Mouse (Mus musculus): Measurements from ENCODE around the gene Ndufv1. TPM values are rescaled to one million over a fixed set of nuclear protein-coding genes. Genes with fewer than 3 reads are reported as not detected.

The Ndufv1 gene
- polyA plus RNA-seq, 1 experiment from 2014 or later: 294 TPM

GRCm38 (mm10) chr19:3995505-3995904 lies 17.1 kb downstream of the Ndufv1 start:
- H3K36me3 ChIP-seq (ENCODE audit: insufficient read depth, low read length): no peaks in the 10 kb centered on the region
- H3K9me3 ChIP-seq (replicated peaks; ENCODE audit: low read length): no peaks in the 10 kb centered on the region
- no peak overlapping the region for H3K4me3 ChIP-seq (replicated peaks; ENCODE audit: low read depth, low read length)
- WGBS: 62% methylated on average over 3 of the region's 3 CpGs
- 0 out of 2 replicates have a peak overlapping the region, but pooled peaks have one; percentile 18 for H3K9ac ChIP-seq (ENCODE audit: low read depth, low read length)
- ATAC-seq (replicated peaks; ENCODE audit: low FRiP score, low read depth) (no peak), DNase-seq (ENCODE audit: low spot score) (no peak)
- no peak overlapping the region for H3K4me2 ChIP-seq (ENCODE audit: low read length)
- TF ChIP-seq CTCF (IDR thresholded peaks at IDR 0.05; ENCODE audit: low read depth): no peak
- peaks cover 6% of the 10 kb centered on the region for H3K4me1 ChIP-seq (replicated peaks; ENCODE audit: insufficient read depth, low read length)
- H3K27me3 ChIP-seq (ENCODE audit: insufficient read depth, low read length): no peaks in the 10 kb centered on the region
- H3K27ac ChIP-seq: 0 out of 2 replicates have a peak overlapping the region, but pooled peaks have one; percentile 25

DNA sequence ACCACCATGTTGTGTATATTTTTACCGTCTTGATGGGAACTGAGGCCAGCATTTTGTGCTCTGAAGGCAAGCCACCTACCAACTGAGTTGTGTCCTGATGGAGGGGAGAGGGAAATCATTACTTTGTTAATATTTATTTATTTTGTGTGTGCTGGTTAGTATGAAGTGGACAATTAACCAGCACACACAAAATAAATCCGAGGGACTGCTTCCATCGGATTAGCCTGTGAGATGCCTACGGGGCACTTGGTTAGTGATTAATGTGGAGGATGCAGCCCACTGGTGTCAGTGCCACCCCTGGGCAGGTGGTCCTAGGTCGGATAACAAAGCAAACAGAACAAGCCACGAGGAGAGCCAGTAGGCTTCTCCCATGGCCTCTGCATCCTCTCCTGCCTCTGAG lies 17.7 kb downstream of the Ndufv1 start:
- ATAC-seq (replicated peaks; ENCODE audit: low FRiP score, low read depth): no peak
- Histone ChIP-seq H3K27me3 (ENCODE audit: insufficient read depth, low read length) (no peaks in the 10 kb centered on the region), H3K9ac (ENCODE audit: low read depth, low read length) (0 out of 2 replicates have a peak overlapping the region, but pooled peaks have one; percentile 18), H3K27ac (peak overlapping the region; percentile 42; the same call in 1 of the 2 replicates), H3K4me1 (replicated peaks; ENCODE audit: insufficient read depth, low read length) (peaks cover 6% of the 10 kb centered on the region), H3K36me3 (ENCODE audit: insufficient read depth, low read length) (no peaks in the 10 kb centered on the region), H3K4me3 (replicated peaks; ENCODE audit: low read depth, low read length) (no peak overlapping the region), H3K4me2 (ENCODE audit: low read length) (no peak overlapping the region), H3K9me3 (replicated peaks; ENCODE audit: low read length) (no peaks in the 10 kb centered on the region)
- peak; percentile 40 for DNase-seq (ENCODE audit: low spot score)
- 32% methylated on average over 6 of the region's 6 CpGs for WGBS
- no peak for TF ChIP-seq CTCF (IDR thresholded peaks at IDR 0.05; ENCODE audit: low read depth)

DNA sequence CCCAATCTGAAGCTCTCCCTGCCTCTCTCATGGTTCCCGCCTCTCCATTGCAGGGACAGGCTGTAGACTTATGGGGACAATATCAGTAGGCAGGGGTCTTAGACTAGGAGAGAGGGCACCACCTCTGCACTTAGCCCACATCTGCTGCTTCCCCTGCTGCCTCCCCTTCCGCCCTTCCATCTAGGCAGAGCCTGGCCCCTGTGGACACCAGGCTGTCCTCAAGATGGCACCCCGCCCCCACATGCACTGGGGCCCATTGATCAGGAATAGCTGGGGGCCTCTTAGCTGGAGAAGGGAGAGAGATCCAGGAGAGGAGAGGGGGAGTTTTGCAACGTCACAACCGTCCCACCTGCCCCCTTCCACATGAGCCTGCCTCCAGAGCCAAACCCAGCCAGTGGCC lies 20.2 kb downstream of the Ndufv1 start, which contains the start of gene Tbx10:
Gene Tbx10, plus strand, starts transcription at position 337 of the 400 bp plus-strand sequence.
- Histone ChIP-seq H3K9ac (ENCODE audit: low read depth, low read length) (no peak within 1 kb of the TSS), H3K27me3 (ENCODE audit: insufficient read depth, low read length) (no peaks in the 10 kb centered on the region), H3K4me2 (ENCODE audit: low read length) (no peak within 1 kb of the TSS), H3K36me3 (ENCODE audit: insufficient read depth, low read length) (0 out of 2 replicates have a peak, but pooled peaks cover 3% of the 10 kb centered on the region), H3K4me3 (replicated peaks; ENCODE audit: low read depth, low read length) (no peak within 1 kb of the TSS), H3K9me3 (replicated peaks; ENCODE audit: low read length) (no peaks in the 10 kb centered on the region), H3K4me1 (replicated peaks; ENCODE audit: insufficient read depth, low read length) (peaks cover 6% of the 10 kb centered on the region), H3K27ac (no peak within 1 kb of the TSS)
- DNase-seq (ENCODE audit: low spot score): no peak
- TF ChIP-seq CTCF (IDR thresholded peaks at IDR 0.05; ENCODE audit: low read depth): no peak
- WGBS: 52% methylated on average over 5 of the region's 5 CpGs
- no peak for ATAC-seq (replicated peaks; ENCODE audit: low FRiP score, low read depth)

GRCm38 (mm10) chr19:3991966-3992365 lies 20.6 kb downstream of the Ndufv1 start:
- DNase-seq (ENCODE audit: low spot score) (no peak), ATAC-seq (replicated peaks; ENCODE audit: low FRiP score, low read depth) (no peak)
- H3K9me3 ChIP-seq (replicated peaks; ENCODE audit: low read length): no peaks in the 10 kb centered on the region

GRCm38 (mm10) chr19:3991562-3991961 lies 21.0 kb downstream of the Ndufv1 start:
- no peaks in the 10 kb centered on the region for H3K9me3 ChIP-seq (replicated peaks; ENCODE audit: low read length)
- H3K9ac ChIP-seq (ENCODE audit: low read depth, low read length): no peak overlapping the region
- TF ChIP-seq CTCF (IDR thresholded peaks at IDR 0.05; ENCODE audit: low read depth): no peak
- DNase-seq (ENCODE audit: low spot score) (no peak), ATAC-seq (replicated peaks; ENCODE audit: low FRiP score, low read depth) (no peak)
- H3K4me3 ChIP-seq (replicated peaks; ENCODE audit: low read depth, low read length): no peak overlapping the region
- H3K4me1 ChIP-seq (replicated peaks; ENCODE audit: insufficient read depth, low read length): peaks cover 10% of the 10 kb centered on the region
- 89% methylated on average over 3 of the region's 3 CpGs for WGBS
- no peaks in the 10 kb centered on the region for H3K27me3 ChIP-seq (ENCODE audit: insufficient read depth, low read length)
- no peak overlapping the region for H3K27ac ChIP-seq
- H3K4me2 ChIP-seq (ENCODE audit: low read length): no peak overlapping the region
- 0 out of 2 replicates have a peak, but pooled peaks cover 3% of the 10 kb centered on the region for H3K36me3 ChIP-seq (ENCODE audit: insufficient read depth, low read length)

More at GRCm38 (mm10) chr19:3991966-3992365, 20.6 kb downstream of the Ndufv1 start:
- Histone ChIP-seq H3K4me1 (replicated peaks; ENCODE audit: insufficient read depth, low read length) (peaks cover 9% of the 10 kb centered on the region), H3K27me3 (ENCODE audit: insufficient read depth, low read length) (no peaks in the 10 kb centered on the region), H3K27ac (no peak overlapping the region), H3K4me2 (ENCODE audit: low read length) (no peak overlapping the region), H3K36me3 (ENCODE audit: insufficient read depth, low read length) (0 out of 2 replicates have a peak, but pooled peaks cover 3% of the 10 kb centered on the region), H3K4me3 (replicated peaks; ENCODE audit: low read depth, low read length) (no peak overlapping the region), H3K9ac (ENCODE audit: low read depth, low read length) (no peak overlapping the region)
- TF ChIP-seq CTCF (IDR thresholded peaks at IDR 0.05; ENCODE audit: low read depth): no peak
- WGBS: 89% methylated on average over 3 of the region's 3 CpGs

GRCm38 (mm10) chr19:3990804-3991203 lies 21.8 kb downstream of the Ndufv1 start:
- H3K4me2 ChIP-seq (ENCODE audit: low read length): no peak overlapping the region
- 0 out of 2 replicates have a peak, but pooled peaks cover 3% of the 10 kb centered on the region for H3K36me3 ChIP-seq (ENCODE audit: insufficient read depth, low read length)
- no peak overlapping the region for H3K27ac ChIP-seq
- DNase-seq (ENCODE audit: low spot score) (no peak), ATAC-seq (replicated peaks; ENCODE audit: low FRiP score, low read depth) (no peak)
- H3K4me3 ChIP-seq (replicated peaks; ENCODE audit: low read depth, low read length): no peak overlapping the region
- H3K27me3 ChIP-seq (ENCODE audit: insufficient read depth, low read length): no peaks in the 10 kb centered on the region
- WGBS: 24% methylated on average over 6 of the region's 6 CpGs
- H3K4me1 ChIP-seq (replicated peaks; ENCODE audit: insufficient read depth, low read length): peaks cover 14% of the 10 kb centered on the region
- no peak for TF ChIP-seq CTCF (IDR thresholded peaks at IDR 0.05; ENCODE audit: low read depth)
- no peaks in the 10 kb centered on the region for H3K9me3 ChIP-seq (replicated peaks; ENCODE audit: low read length)
- H3K9ac ChIP-seq (ENCODE audit: low read depth, low read length): no peak overlapping the region

DNA sequence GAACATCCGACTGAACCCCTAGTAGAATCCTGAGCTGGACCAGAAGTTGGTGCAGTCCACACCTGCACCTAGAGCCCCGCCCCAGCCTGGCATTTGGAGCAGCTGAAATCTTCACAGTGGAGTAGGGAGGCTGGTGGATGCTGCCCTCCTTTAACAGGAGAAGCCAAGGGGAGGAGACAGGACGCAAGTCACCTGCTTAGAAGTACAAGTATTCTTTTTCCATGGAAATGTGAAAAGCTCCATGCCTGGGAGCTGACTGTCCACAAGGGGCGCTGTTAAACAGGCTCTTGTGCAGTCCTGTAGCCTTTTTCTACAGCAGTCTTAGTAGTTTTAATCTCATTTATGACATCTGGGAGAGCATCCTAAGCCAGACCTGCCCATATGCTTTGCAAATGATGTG lies 23.9 kb downstream of the Ndufv1 start:
- Histone ChIP-seq H3K4me3 (replicated peaks; ENCODE audit: low read depth, low read length) (no peak overlapping the region), H3K27ac (no peak overlapping the region), H3K9me3 (replicated peaks; ENCODE audit: low read length) (no peaks in the 10 kb centered on the region), H3K9ac (ENCODE audit: low read depth, low read length) (no peak overlapping the region), H3K4me1 (replicated peaks; ENCODE audit: insufficient read depth, low read length) (peaks cover 26% of the 10 kb centered on the region), H3K4me2 (ENCODE audit: low read length) (no peak overlapping the region), H3K36me3 (ENCODE audit: insufficient read depth, low read length) (0 out of 2 replicates have a peak, but pooled peaks cover 3% of the 10 kb centered on the region), H3K27me3 (ENCODE audit: insufficient read depth, low read length) (no peaks in the 10 kb centered on the region)
- DNase-seq (ENCODE audit: low spot score) (no peak), ATAC-seq (replicated peaks; ENCODE audit: low FRiP score, low read depth) (no peak)
- peak; percentile 45 for TF ChIP-seq CTCF (IDR thresholded peaks at IDR 0.05; ENCODE audit: low read depth)
- 96% methylated on average over 4 of the region's 4 CpGs for WGBS
